Mouse (Mus musculus) megakaryocyte-erythroid progenitor cell, adult 5 weeks (primary cell): ENCODE results near the gene Tprg. TPM values are rescaled to one million over a fixed set of nuclear protein-coding genes. Genes with fewer than 3 reads are reported as not detected.

Experiments used
- polyA plus RNA-seq: library from polyadenylated mRNA; stranded (reverse); fragments of >175 nt; gene quantifications from 2 replicates; pipeline ENCODE4 v1.2.3, GENCODE M21; 2012

The Tprg gene
- polyA plus RNA-seq, result 0.14 TPM in 1 of 2 replicates, not detected in the other

DNA sequence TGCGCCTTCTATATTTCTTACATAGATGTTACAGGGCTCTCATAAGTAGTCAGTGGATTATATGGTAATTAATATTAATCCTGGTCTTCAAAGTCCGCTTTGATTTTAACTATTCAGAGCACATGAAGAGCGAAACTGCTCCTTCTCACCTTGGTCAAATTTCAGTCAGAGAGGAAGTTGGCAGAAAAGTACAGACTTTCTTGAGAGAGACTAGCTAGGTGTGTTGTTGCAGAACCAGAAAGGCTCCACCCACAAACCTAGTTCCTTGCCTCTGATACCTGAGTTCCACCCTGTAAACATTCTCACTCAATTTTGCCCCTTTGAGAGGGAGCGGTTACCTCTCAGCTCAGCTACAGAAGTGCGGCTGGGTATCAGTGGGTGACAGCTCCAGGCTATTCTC is at the start of gene Tprg:
TSS of gene Tprg (plus strand) at position 301 of the 400 bp plus-strand sequence.

